Mouse (Mus musculus): Measurements from ENCODE around the gene Acat1. TPM values are rescaled to one million over a fixed set of nuclear protein-coding genes. Genes with fewer than 3 reads are reported as not detected.

The Acat1 gene
- total RNA-seq (2023) = 10 to 100 TPM; 16.8 to 20.2 TPM

GRCm38 (mm10) chr9:53609968-53610781 is at the start of gene Acat1:
Gene Acat1 (minus strand): TSS chr9:53610382.

GRCm38 (mm10) chr9:53536558-53537320 is 73.4 kb downstream of the Acat1 start, which contains the start of the genes Atm and Npat:
Gene Atm (minus strand): TSS chr9:53536740.
Gene Npat (plus strand): TSS chr9:53537047.

Other genes with a start within 250 kb of the Acat1 start
- gene Kdelc2, start 226.4 kb downstream of the Acat1 start, total RNA-seq (2023) = 1 to 10 TPM; 2.4 to 3.0 TPM
- not detected for gene 4930550C14Rik, start 208.1 kb downstream of the Acat1 start, total RNA-seq (2023)
- 1 to 10 TPM; 8.1 to 9.3 TPM for gene Atm, start 73.6 kb downstream of the Acat1 start, total RNA-seq (2023)
- 10 to 100 TPM; 10.4 to 12.2 TPM for gene Npat, start 73.3 kb downstream of the Acat1 start, total RNA-seq (2023)
- 10 to 100 TPM; 13.0 to 15.6 TPM for gene Cul5, start 59.6 kb upstream of the Acat1 start, total RNA-seq (2023)
- gene Rab39, start 95.8 kb upstream of the Acat1 start, total RNA-seq (2023) = 1 to 10 TPM in 1 of 2 experiments, under 1 TPM in 1; 0.85 to 1.2 TPM
- not detected for gene Slc35f2, start 161.2 kb upstream of the Acat1 start, total RNA-seq (2023)
- not detected for gene Sln, start 239.8 kb upstream of the Acat1 start, total RNA-seq (2023)

All from neutrophil, adult 83 days (primary cell).